Mouse (Mus musculus) mouse trophoblast stem cell (cell line): ENCODE measurements at regions not wholly inside any gene's neighbourhood (a gene's known extent, or its start where the extent isn't known, plus 50 kb on each side); places are given as distances from the start of the nearest gene placed in this dataset.

Experiments used
- in situ Hi-C, 2 experiments: fragments of 300-500 bp; cut with MseI, MboI; formaldehyde crosslinking; loops; 2 replicates in 1 of 2; 3 replicates in 1 of 2; pipeline ENCODE4 v1.15.1; 2025

DNA sequence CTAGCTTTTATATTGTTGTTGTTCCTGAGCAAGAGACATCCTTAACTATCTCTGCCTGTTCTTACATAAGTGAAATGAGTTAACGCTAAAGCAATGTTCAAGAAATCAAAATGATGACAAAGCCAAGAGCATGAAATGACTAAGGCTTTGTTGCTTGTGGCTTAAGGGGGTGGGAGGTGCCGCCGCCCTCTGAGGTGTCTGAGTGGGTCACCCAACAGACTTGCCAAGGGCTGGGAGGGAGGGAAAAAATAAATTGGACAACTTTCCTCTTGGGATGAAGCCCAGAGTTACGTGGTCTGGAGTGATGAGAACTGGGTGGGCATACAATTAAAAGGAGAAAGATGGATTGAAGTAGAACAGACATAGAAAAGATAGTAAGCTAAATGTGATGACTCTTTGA is 478.1 kb upstream of the Jag1 start:
- in situ Hi-C loops, result no loop called here

DNA sequence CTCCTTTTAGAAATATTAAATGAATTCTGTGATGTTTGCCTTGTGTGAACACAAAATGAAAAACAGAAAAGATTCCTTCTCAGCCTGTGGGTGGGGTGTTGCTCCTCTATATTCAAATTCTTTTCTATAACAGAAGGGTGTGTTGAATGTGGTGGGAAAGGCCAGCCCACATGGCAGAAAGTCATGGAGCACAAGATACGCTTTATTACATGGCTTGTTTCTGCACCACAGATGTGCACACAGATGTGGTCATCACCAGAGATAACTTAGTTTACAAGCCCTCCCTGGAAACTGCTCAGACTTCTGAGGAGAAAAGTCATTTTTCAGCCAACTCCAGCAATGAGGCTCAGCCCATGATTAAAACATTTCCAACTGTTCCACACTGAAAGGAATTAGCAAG is 475.1 kb upstream of the Jag1 start:
- in situ Hi-C loops, result no loop called here

DNA sequence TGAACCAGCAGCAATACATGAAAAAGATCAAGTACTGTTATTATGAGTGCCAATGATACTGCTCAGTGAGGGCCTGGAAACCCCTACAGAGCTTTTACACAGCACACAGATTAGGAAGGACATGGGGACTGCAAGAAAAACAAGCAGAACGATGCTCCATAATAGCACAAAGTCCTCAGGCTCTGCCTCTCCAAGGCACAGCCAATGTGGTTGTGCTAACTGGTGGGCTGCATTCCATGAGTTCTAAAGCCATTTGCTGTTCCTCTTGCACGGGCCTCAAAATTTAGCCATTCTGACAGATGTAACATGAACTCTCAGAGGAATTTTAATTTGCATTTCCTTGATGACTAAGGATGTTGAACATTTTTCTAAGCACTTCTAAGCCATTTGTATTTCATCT is 465.0 kb upstream of the Jag1 start:
- in situ Hi-C loops, result no loop called here

DNA sequence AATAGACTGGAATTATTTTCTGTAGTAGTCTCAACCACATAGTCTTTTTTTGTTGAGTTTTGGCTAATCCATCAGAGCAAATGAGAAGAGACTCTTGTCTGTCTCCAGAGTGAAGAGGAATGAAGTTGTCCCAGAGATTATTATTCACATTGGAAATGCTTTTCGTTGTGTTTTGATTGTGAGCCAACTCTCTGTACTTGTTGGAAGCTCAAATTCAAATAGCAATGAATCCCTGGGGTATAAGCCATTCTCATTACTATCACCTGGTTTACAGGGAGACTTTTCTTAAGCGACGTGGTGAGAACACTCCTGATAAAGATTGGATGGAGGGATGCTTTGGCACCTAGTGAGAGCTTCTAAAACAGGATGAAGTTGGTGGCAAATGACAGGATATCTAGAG is 459.3 kb upstream of the Jag1 start:
- in situ Hi-C loops, result no loop called here

DNA sequence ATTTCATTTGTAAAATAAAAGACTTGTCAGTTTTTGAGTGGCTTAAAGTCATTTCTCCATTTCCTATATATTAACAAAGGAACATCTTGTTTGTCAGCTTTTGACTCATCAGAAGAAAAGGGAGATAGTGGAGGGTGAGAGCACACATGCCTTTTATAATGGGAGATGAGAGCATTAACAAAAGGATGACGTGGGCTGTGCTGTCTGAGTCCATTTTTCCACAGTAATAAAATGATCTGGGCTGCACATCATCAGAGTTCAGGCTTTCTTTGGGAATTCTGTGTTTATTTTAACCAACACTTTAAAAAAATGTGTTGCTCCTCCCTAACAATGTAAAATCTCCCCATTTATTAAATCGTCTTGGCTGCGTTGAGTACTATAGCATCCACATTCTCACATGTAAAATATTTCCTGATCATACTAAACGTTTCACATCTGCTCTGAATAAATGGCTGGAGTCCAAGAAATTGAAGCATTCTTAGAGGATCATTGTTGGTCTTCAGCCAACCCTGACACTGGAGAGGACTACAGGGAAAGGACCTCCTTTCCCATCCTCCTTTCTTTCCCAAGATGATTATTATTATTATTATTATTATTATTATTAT is 458.5 kb upstream of the Jag1 start:
- in situ Hi-C loops, result no loop called here

DNA sequence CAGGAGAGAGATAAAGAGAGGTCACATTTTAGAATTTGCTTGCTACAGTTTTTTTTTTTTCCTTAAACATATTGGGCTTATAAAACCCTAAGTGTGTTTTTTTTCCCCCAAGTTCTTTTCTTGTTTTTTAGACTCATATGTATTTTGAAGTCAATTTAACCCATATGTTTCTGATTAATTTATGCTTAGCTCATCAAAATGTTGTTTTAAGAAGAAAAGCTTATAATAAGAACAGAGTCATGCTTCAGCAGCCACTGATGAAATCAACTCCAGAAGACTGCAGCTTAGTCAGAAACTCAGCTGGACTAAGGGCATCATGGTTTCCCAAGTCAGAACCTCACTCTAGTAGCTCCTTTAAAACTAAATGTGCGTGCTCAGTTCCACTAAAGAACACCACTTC is 454.7 kb upstream of the Jag1 start:
- in situ Hi-C loops, result no loop called here

DNA sequence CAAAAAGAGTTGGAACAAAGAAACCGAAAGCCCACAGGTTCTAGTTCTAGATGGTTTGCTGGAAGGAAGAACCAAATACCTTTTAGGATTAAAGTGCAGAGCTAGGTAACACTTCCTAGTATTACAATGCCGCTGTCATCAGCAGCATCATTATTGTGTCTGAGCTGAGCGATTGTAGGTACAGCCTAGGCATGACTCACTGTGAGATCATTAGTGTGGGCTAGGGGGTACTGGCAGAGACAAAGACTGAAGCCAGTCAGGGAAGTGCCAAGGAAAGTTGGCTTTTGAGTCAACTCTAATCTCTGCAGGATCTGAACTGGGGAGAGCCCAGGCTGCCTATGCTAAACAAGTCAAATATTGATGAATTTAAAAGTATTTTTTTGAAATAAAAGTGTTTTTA is 450.2 kb upstream of the Jag1 start:
- in situ Hi-C loops, result no loop called here

DNA sequence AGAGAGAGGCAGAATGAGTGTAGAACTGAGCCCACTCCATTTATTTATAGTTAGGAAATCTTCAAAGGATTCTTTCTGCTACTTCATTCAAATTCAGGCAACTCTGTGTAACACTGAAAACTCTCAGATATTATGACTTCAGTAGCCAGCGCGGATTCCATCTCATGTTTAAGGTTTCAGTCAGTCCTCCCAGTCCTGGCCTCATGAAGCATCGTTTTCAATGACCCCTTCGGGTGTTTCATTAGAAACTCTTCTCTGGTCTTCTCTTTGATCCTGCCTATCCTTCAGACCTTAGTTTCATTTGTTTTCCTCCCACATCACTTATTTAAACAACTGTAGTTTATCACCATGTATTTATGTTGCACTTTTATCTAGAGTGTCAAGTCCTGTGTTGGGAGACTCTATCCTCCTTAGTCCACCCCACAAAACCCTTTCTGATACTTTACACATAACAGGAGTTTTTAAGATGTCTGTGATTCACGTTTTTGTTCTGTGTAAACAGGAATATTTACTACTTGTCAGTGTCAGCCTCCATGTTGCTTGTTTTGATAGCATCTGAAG is 447.7 kb upstream of the Jag1 start:
- in situ Hi-C loops, result no loop called here

DNA sequence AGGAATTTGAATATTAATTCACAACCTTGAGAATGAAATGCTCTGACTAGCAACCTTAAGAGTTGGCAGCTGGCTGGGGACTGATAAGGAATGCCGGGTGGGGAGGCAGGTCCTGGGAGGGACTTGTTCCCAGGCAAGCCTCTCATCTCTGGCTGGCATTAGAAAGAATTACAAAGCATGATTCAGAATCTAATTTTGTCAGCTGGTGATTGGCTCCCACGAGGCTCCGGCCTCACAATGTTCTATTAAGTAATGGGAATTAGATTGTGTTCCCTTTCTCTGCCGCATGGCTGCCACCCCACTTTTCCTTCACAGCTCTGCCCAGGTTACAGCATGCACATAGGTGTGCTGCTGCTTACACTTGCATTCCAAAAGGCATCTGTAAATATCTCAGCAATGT is 443.9 kb upstream of the Jag1 start:
- in situ Hi-C loops, result no loop called here

DNA sequence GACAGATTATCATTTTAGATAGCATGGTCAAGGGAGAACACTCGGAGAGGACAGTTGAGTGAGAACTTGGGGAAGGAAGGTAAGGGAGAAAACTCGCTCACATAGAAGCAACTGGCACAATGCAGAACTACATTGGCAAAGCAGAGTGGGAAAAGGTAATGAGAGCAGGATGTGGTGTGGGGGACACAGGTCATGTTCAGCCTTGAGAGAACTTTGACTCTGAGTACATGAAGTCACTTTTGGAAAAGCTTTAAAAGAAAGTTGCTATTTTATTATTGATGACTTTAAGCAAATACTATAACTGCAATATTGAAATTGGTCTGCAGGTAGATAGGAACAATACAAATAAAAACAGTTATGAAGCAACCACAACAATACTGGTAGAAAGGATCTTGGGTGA is 437.4 kb upstream of the Jag1 start:
- in situ Hi-C loops, result no loop called here

DNA sequence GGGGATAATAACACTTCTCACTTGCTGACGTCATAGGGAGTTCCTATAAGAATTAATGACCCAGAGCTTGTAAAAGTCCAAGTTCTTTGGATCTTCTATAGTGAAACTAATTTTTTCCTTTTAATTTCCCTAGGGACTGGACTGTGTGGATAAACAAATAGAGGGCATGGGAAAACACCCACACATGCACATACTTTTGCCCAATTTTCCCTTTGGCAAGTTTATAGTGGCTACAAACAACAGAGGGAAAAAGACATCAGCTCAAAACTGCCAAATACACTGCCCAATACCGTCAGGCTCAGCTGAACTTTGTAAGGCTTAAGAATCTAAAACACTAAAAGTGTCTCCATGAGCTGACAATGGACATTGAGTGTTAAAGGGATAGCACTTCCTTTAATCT is 420.1 kb upstream of the Jag1 start:
- in situ Hi-C loops, result no loop called here

DNA sequence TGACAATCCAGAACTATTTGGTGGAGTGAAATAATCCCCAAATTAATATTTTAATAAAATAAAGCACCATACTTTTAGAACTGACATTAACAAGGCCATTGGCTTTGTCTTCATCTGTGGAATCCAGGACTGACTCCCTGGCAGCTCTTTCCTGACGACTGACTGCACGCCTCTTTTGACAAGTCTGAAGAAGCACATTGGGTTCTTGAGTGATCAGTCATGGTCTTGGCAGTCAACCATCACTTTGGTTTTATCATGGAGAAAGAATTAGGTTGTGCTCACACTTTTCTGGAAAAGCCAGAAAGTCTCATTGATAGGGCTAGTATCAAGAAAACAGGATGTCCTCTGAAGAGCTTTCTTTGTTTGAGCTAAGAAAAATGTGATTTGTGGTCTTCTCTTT is 399.8 kb upstream of the Jag1 start:
- in situ Hi-C loops, result no loop called here

DNA sequence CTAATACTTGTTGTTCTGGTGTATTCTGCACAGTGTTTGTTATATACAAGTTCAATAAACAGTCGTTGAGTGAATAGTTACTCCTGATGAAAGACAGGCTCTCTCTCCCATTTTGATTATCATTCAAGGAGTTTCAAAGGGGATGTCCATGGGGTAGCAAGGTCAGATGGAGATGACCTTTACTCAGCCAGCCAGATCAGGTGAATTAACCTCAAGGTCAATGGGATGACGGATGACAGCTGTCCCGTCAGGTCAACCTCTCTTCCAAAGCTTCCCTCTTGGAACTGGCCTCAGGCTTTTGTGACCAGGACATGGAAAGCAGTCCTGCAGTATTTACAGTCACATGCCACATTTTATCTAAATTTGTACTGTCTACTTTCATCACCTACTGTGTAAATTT is 398.6 kb upstream of the Jag1 start:
- in situ Hi-C loops, result no loop called here

DNA sequence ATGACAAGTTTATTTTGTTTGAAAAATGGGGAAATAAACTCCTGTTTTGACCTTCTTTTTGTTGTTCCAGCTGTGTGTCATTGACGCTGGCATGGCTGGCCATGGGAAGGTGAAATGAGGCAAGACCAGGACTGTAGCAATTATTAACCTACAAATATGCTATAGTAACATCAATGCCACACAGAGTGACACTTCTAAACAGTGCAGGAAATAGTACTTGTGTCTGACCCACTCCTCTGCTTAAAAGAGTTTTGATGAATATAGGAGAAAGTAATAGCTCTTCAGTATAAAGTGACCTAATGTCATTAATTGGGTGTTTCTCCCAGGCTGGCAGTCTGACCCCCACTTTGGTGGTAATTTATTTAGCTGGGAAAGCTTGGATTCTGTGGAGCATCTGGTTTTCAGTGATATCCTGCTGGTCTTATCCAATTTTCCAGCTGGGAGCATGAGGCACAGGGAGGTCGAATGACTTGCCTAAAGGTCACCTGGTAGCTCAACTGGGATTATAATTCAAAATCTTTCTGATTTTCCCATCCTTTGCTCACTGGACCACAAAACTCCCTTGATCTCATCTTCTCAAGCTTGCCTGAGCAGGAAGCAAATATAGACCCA is 397.6 kb upstream of the Jag1 start:
- in situ Hi-C loops, result no loop called here

DNA sequence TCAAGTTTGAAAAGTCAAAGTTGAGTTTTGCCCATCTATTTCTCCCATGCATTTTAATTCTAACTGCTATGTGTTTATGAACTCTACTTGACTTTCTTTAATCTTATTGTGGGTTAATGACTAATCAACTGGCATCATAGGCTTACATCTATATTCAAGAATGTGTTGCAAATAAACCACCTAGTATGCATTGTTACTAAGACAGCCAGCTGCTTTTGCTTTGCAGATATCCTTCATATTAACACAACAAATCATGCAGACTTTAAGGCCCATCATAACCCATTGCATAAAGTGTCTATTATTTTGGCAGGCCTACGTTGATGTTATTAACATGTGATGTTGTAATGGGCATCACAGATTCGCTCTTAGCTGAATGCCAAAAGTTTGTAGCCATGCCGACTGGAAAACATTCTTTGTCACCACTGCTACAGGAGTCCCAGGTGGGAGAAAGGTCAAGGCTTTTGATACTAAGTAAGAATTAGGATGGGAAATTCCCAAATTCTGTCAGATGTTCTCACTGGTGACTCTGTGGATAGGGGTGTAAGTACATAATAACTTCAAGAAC is 394.3 kb upstream of the Jag1 start:
- in situ Hi-C loops, result no loop called here

DNA sequence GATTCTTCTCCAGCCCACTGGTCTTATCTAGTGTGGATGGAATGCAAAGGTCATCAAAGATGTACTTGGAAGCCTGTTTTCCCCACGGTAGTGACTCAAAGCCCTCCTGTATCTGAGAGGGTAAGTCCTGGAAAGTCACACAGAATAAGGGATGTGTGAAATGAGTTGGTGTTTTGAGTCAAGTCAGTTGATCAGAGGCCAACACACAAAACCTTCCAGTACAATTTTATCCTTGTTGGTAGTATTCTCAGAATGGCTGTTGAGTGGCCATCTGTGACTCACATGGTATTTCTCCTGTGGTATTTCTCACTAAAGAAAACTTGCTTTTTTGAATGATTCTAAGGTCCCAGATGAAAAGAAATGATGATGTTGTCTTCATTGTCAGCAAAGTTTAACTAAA is 384.8 kb upstream of the Jag1 start:
- in situ Hi-C loops, result no loop called here

DNA sequence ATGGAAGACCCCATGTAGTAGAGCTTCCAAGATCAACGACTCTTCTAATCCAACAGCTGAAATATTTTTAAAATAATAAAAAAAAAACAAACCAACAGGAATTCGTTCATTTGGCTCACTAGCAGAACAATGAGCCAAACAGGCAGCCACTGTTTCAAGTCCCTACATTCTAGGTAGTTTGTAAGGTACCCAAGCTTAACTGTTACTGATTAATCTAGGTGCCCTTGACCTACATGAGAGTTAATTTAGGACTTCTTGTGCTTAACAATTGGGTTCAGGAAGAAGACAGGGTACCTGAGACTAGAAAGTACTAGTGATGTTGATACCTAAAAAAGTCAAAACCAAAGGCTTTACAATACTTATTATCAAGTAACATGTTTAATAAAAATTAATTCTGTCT is 381.2 kb upstream of the Jag1 start:
- in situ Hi-C loops, result no loop called here

DNA sequence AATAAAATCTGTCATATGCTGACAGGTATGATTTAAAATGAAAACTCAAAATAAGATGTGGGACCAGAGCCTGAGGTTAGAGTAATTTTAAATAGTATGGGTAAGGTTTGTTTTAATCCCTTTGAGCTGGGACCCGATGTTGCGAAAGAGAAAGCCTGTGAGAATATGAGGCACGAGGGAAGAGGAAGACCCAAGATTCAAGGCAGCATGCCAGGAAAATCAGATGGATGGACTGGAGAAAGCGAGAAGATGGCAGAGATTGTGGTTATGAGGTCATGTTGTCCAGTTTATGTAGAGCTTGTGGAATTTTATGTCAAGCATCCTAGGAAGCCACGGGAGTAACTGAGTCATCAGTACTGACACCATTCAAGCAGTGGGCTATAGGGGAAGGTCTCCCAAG is 377.2 kb upstream of the Jag1 start:
- in situ Hi-C loops, result no loop called here

DNA sequence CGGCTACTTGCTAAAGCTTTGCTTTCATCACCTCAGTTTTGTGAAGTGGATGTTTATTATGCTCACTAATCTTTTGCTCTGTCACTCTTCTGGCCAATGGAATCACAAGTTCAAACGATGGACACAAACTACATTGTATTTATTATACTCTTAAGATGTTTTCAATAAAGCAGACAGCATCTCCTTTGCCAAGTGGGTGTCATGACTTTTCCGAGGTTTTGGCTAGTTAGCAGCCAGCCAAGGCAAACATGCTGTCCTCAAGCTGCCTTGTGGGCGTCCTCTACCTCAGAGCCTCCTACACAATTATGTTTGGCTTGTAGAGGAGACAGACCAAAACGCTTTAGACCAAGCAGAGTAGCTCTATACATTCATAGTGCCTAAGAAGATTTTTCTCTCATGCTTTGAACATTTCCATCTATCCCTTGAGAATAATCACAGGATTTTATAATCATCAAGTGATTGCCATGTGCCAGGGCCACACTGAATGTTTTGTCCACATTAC is 372.8 kb upstream of the Jag1 start:
- in situ Hi-C loops, result no loop called here

DNA sequence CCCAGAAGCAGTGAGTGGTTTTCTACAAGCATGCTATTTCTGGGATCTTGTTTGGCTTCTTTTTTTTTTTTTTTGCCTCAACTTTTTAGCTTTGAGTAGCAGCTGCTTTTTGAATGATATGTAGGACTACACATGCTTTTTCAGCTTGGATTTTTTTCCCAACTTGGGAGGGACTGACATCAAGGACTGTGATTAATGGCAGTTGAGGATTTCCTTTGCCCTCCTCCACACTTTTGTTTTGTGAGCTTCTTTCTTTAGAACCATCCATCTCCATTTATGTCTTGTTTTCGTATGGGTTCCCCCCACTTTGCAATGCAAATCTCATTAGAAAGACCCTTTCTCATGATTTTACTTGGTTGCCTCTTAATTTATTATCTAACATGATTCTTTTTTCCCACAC is 352.3 kb upstream of the Jag1 start:
- in situ Hi-C loops, result no loop called here

DNA sequence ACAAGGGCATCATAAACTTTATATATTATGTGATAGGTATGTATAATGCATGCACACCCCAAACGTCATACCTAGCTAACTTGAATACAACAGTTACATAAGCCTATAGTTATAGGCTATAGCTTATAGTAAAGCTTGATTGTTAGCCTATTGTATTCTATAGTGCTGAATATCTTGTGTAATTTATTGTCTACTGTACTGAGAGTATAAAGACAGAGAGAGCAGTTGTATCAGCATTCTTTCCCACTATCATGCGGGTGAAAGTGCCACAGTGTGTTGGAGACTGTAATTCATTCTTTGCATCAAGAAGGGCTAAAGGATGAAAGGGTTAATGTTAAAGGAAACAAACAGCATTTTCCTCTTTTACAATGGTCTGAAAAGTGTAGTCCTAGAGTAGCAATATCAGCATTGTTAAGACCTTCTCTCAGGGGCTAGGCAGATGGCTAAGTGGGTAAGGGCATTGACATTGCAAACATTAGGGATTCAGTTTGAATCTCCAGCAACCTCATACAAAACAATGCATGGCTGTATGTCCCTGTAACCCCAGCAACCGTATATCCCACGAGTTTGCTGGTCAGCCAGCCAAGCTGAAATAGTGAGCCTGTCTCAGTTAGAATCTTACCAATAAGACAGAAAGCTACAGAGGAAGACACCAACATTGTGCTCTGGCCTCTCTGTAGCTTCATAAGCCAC is 340.8 kb upstream of the Jag1 start:
- in situ Hi-C loops, result no loop called here

DNA sequence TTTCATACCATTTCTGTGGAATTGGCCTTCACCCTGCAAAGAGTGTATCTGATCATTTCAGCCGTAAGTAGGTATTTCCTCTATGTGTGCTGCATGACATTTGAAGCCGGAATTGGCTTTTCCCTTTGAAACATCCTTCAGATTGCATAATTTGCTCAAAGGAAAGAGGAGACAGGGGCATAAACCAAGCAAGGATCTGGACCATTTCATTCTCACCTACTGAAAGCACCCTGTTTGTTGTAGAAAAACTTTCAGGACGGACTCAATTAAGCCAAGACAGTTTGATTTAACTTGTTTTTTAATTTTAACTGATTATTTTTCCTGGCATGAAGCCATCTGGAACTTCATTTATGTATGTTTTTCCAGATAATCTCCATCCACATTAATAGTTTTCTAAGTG is 340.0 kb upstream of the Jag1 start:
- in situ Hi-C loops, result no loop called here

DNA sequence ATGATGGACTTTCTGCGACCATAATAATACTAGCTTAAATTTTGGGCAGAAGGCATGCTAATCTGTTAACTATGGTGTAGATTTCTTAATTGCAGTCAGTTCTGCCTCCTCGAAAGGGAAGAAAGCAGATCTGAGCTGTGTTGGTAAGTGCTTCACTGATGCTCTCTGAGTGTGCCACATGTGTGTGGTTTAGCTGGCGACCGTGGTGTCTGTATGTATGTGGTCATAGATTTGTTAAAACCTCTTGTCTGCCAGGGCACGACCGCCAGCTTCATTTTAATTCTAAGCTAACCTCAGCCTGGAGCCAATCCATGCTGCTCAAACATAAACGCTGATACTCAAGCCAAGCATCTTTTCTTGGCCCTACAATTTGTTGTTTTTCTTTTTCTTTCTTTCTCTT is 330.5 kb upstream of the Jag1 start:
- in situ Hi-C loops, result no loop called here
